Mouse (Mus musculus): ENCODE measurements around the gene Celf6. TPM values are rescaled to one million over a fixed set of nuclear protein-coding genes. Genes with fewer than 3 reads are reported as not detected.

Gene Celf6
- polyA plus RNA-seq, 1 experiment from 2014 or later = 0.07 TPM

DNA sequence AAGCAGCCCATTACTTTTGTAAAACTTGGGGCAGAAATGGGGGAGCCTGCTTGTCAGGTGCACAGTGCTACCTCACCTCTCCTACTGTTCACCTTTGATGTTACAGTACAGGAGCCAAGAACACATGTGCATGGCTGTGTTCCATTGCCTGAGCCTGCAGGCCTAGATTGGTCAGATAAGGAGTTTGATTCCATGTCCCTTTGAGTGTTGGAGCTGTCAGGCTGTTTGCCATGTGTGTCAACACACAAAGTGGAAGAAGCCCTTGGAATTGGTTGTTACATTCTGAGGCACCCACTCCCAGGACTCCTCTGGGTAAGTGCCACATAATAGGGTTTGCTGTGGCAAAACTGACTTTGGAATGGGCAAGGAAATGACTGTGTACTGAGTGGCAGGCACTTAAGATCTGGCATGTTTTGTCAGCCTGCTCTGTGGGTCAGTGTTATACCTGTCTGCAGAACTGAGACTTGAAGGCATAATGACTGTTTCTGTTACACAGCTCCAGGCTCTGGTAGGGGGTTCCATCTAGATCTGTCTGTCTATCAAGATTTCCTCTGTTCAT is 34.9 kb upstream of the Celf6 start:
- Histone ChIP-seq H3K4me1 (ENCODE audit: control insufficient read depth, insufficient read depth, low read length) (peaks cover 7% of the 10 kb centered on the region), H3K4me3 (ENCODE audit: low read depth, low read length) (no peak overlapping the region), H3K4me2 (no peak overlapping the region), H3K36me3 (ENCODE audit: control insufficient read depth, insufficient read depth, low read length) (no peaks in the 10 kb centered on the region), H3K9ac (ENCODE audit: low read depth, low read length) (no peak overlapping the region), H3K9me3 (replicated peaks; ENCODE audit: control insufficient read depth, low read length) (no peaks in the 10 kb centered on the region), H3K27me3 (ENCODE audit: control insufficient read depth, insufficient read depth, low read length) (no peaks in the 10 kb centered on the region), H3K27ac (ENCODE audit: low read depth, low read length) (no peak overlapping the region)
- no peak for ATAC-seq (replicated peaks; ENCODE audit: insufficient number of reproducible peaks, low FRiP score, low TSS enrichment)

DNA sequence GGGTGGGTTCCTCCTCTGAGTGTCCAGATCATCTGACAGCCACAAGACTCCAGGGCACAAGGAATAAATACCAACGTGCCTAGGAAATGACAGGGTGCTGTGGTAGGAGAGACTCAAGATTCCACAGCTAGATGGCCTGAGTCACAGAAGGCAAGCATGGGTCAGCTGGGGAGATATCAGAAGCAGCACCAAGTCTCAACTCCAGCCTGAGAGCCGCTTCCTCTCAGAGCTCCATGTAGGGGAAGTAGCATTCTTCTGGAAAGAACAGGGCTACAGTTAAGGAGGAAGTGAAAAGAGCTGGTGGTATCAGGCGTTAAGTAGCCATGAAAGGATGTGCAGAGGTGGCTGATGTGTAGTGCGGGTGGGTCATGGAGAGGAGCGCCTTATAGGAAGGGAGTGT is 33.0 kb upstream of the Celf6 start:
- no peak overlapping the region for H3K9ac ChIP-seq (ENCODE audit: low read depth, low read length)
- H3K4me1 ChIP-seq (ENCODE audit: control insufficient read depth, insufficient read depth, low read length) = peaks cover 7% of the 10 kb centered on the region
- 55% methylated on average over 5 of the region's 5 CpGs for WGBS (ENCODE audit: insufficient replicate concordance)
- H3K27ac ChIP-seq (ENCODE audit: low read depth, low read length) = no peak overlapping the region
- H3K27me3 ChIP-seq (ENCODE audit: control insufficient read depth, insufficient read depth, low read length) = no peaks in the 10 kb centered on the region
- H3K4me2 ChIP-seq = no peak overlapping the region
- H3K4me3 ChIP-seq (ENCODE audit: low read depth, low read length) = no peak overlapping the region
- no peak for ATAC-seq (replicated peaks; ENCODE audit: insufficient number of reproducible peaks, low FRiP score, low TSS enrichment)
- no peaks in the 10 kb centered on the region for H3K36me3 ChIP-seq (ENCODE audit: control insufficient read depth, insufficient read depth, low read length)
- no peaks in the 10 kb centered on the region for H3K9me3 ChIP-seq (replicated peaks; ENCODE audit: control insufficient read depth, low read length)

DNA sequence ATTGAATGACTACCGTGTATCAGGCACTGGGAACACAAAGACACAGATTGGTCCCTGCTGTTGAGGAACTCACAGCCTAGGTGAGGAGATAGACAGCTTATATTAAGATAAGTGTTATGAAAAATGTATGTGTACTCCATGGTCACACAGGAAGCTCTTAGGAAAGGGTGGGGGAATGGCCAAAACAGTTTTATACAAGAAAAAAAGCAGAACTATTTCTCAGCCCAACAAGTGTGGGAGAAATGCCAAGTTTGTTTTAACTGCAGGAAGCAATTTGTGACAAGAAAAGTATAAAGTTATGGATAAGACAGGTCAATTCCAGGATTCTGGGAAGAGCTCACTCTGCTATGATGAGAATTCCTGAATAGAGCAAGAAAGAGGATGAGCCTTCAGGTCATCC is 29.8 kb upstream of the Celf6 start:
- Histone ChIP-seq H3K9me3 (replicated peaks; ENCODE audit: control insufficient read depth, low read length) (no peaks in the 10 kb centered on the region), H3K27me3 (ENCODE audit: control insufficient read depth, insufficient read depth, low read length) (no peaks in the 10 kb centered on the region), H3K4me2 (no peak overlapping the region), H3K4me1 (ENCODE audit: control insufficient read depth, insufficient read depth, low read length) (0 out of 2 replicates have a peak, but pooled peaks cover 11% of the 10 kb centered on the region), H3K4me3 (ENCODE audit: low read depth, low read length) (no peak overlapping the region), H3K27ac (ENCODE audit: low read depth, low read length) (no peak overlapping the region), H3K9ac (ENCODE audit: low read depth, low read length) (no peak overlapping the region), H3K36me3 (ENCODE audit: control insufficient read depth, insufficient read depth, low read length) (no peaks in the 10 kb centered on the region)
- no peak for ATAC-seq (replicated peaks; ENCODE audit: insufficient number of reproducible peaks, low FRiP score, low TSS enrichment)
- 80% methylated on average over 1 of the region's 1 CpGs for WGBS (ENCODE audit: insufficient replicate concordance)

DNA sequence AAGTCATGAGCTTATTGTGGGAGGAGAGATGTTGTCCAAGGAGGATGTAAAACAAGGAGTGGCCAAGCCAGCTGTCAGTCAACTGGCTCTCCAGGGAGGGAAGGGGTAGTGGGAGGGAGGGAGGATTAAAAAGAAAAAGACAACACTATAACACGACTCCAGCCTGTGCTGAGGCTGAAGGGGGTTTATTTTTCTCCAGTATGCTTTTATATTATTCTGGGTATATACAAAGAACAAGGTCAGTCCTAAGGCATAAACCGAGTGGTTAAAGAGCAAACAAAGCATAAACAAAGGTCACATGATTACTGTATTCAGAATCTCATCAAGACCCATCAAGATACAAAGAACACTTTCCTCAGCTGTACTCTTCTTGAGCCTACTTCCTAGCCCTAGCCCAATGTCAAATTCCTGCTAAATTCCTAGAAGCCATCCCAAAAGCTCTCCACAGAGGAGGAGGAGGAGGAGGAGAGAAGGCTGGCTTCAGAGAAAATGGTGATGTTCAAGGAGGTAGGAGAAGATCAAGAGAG is 28.7 kb upstream of the Celf6 start:
- Histone ChIP-seq H3K9ac (ENCODE audit: low read depth, low read length) (no peak overlapping the region), H3K4me1 (ENCODE audit: control insufficient read depth, insufficient read depth, low read length) (0 out of 2 replicates have a peak, but pooled peaks cover 11% of the 10 kb centered on the region), H3K4me2 (no peak overlapping the region), H3K36me3 (ENCODE audit: control insufficient read depth, insufficient read depth, low read length) (no peaks in the 10 kb centered on the region), H3K27ac (ENCODE audit: low read depth, low read length) (no peak overlapping the region), H3K4me3 (ENCODE audit: low read depth, low read length) (no peak overlapping the region), H3K9me3 (replicated peaks; ENCODE audit: control insufficient read depth, low read length) (no peaks in the 10 kb centered on the region), H3K27me3 (ENCODE audit: control insufficient read depth, insufficient read depth, low read length) (no peaks in the 10 kb centered on the region)
- ATAC-seq (replicated peaks; ENCODE audit: insufficient number of reproducible peaks, low FRiP score, low TSS enrichment) = no peak
- 61% methylated on average over 2 of the region's 2 CpGs for WGBS (ENCODE audit: insufficient replicate concordance)

DNA sequence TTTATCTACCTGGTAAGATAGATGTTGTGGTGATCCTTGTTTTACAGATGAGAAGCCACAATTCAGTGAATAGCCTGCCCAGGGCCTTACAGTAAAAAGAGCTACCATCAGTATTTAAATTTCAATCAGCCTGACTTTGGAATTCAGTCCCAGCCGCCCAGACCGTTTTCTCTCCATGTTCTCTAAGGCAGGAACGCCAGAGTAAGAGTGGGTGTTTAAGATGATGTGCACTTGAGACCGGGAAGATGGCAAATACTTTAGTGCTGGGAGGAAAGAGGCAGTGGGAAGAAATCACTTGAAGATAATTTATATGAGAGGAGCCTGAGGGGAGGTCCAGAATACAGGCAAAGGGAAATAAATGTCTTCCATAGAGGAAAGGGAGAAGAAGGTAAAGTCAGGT is 27.6 kb upstream of the Celf6 start:
- Histone ChIP-seq H3K36me3 (ENCODE audit: control insufficient read depth, insufficient read depth, low read length) (no peaks in the 10 kb centered on the region), H3K27ac (ENCODE audit: low read depth, low read length) (no peak overlapping the region), H3K27me3 (ENCODE audit: control insufficient read depth, insufficient read depth, low read length) (no peaks in the 10 kb centered on the region), H3K9ac (ENCODE audit: low read depth, low read length) (no peak overlapping the region), H3K9me3 (replicated peaks; ENCODE audit: control insufficient read depth, low read length) (no peaks in the 10 kb centered on the region), H3K4me2 (no peak overlapping the region), H3K4me1 (ENCODE audit: control insufficient read depth, insufficient read depth, low read length) (0 out of 2 replicates have a peak, but pooled peaks cover 11% of the 10 kb centered on the region), H3K4me3 (ENCODE audit: low read depth, low read length) (no peak overlapping the region)
- ATAC-seq (replicated peaks; ENCODE audit: insufficient number of reproducible peaks, low FRiP score, low TSS enrichment) = no peak
- 78% methylated on average over 4 of the region's 4 CpGs for WGBS (ENCODE audit: insufficient replicate concordance)

DNA sequence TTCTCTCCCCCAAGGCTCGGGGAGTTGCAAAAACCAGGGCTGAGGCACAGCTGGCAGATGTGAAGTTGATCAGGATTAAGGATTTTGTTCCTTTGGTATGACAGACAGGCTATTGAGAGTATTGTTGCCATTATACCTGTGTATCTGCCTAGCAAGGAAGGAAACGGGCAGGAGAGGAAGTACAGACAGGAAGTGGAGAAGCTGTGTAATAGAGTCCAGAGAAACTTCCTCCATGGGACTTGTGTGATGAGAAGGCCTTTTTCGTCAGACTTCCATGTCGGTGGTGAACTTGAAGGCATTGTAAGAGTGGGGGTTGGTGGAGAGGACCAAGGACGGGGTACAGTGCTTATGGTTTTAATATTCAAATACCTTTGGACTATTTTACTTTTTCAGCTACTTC is 26.7 kb upstream of the Celf6 start:
- no peaks in the 10 kb centered on the region for H3K36me3 ChIP-seq (ENCODE audit: control insufficient read depth, insufficient read depth, low read length)
- H3K27ac ChIP-seq (ENCODE audit: low read depth, low read length) = no peak overlapping the region
- no peaks in the 10 kb centered on the region for H3K27me3 ChIP-seq (ENCODE audit: control insufficient read depth, insufficient read depth, low read length)
- no peak overlapping the region for H3K4me3 ChIP-seq (ENCODE audit: low read depth, low read length)
- 0 out of 2 replicates have a peak, but pooled peaks cover 11% of the 10 kb centered on the region for H3K4me1 ChIP-seq (ENCODE audit: control insufficient read depth, insufficient read depth, low read length)
- 64% methylated on average over 5 of the region's 5 CpGs for WGBS (ENCODE audit: insufficient replicate concordance)
- H3K9ac ChIP-seq (ENCODE audit: low read depth, low read length) = no peak overlapping the region
- no peaks in the 10 kb centered on the region for H3K9me3 ChIP-seq (replicated peaks; ENCODE audit: control insufficient read depth, low read length)
- no peak overlapping the region for H3K4me2 ChIP-seq
- ATAC-seq (replicated peaks; ENCODE audit: insufficient number of reproducible peaks, low FRiP score, low TSS enrichment) = no peak

DNA sequence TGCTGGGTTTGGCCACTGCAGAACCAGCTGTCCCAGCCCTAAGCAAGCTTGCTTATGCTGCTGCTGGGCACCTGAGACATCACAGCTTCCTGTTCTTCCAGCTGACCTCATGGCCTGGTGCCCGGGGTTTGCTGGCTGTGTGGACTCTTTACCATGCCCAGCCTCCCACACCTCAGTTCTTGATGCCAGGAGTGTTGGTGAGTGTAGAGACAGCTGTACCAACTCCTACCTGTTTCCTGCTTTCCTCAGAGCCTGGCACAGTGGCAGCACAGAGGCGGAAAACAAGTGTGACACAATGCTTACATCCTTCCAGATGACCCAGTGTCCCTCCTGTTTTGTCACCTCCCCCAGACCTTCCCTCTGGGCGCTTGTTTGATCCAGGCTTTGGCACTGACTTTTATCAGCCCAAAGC is 26.1 kb upstream of the Celf6 start:
- ATAC-seq (replicated peaks; ENCODE audit: insufficient number of reproducible peaks, low FRiP score, low TSS enrichment) = peak; percentile 26; the same call in 1 of the 2 replicates
- Histone ChIP-seq H3K9me3 (replicated peaks; ENCODE audit: control insufficient read depth, low read length) (no peaks in the 10 kb centered on the region), H3K36me3 (ENCODE audit: control insufficient read depth, insufficient read depth, low read length) (no peaks in the 10 kb centered on the region), H3K4me3 (ENCODE audit: low read depth, low read length) (no peak overlapping the region), H3K9ac (ENCODE audit: low read depth, low read length) (no peak overlapping the region), H3K4me2 (no peak overlapping the region), H3K27ac (ENCODE audit: low read depth, low read length) (no peak overlapping the region), H3K4me1 (ENCODE audit: control insufficient read depth, insufficient read depth, low read length) (0 out of 2 replicates have a peak, but pooled peaks cover 11% of the 10 kb centered on the region), H3K27me3 (ENCODE audit: control insufficient read depth, insufficient read depth, low read length) (no peaks in the 10 kb centered on the region)
- WGBS (ENCODE audit: insufficient replicate concordance) = 49% methylated on average over 3 of the region's 3 CpGs

DNA sequence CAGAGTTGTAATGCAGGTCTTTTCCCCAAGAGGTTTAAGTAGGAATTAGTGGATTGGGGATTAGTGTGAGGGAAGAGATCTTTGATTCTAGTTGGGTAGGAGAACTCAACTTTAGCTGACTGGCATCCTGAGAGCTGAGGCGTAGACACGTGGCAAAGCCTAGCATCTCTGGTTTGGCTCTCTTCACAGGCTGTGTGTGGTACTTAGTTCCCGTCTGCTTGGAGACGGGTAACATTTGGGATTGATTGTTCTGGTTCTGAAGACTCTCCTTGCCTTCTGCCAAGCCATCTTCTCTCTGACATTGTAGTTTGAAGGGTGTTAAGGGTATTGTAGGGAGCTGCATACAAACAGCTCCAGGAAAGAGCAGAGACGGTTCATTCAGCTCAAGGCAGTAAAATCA is 25.1 kb upstream of the Celf6 start:
- H3K4me1 ChIP-seq (ENCODE audit: control insufficient read depth, insufficient read depth, low read length) = 0 out of 2 replicates have a peak, but pooled peaks cover 11% of the 10 kb centered on the region
- H3K27ac ChIP-seq (ENCODE audit: low read depth, low read length) = no peak overlapping the region
- no peak overlapping the region for H3K4me2 ChIP-seq
- H3K9me3 ChIP-seq (replicated peaks; ENCODE audit: control insufficient read depth, low read length) = no peaks in the 10 kb centered on the region
- no peaks in the 10 kb centered on the region for H3K27me3 ChIP-seq (ENCODE audit: control insufficient read depth, insufficient read depth, low read length)
- WGBS (ENCODE audit: insufficient replicate concordance) = 73% methylated on average over 5 of the region's 5 CpGs
- no peak overlapping the region for H3K4me3 ChIP-seq (ENCODE audit: low read depth, low read length)
- no peak for ATAC-seq (replicated peaks; ENCODE audit: insufficient number of reproducible peaks, low FRiP score, low TSS enrichment)
- no peaks in the 10 kb centered on the region for H3K36me3 ChIP-seq (ENCODE audit: control insufficient read depth, insufficient read depth, low read length)
- no peak overlapping the region for H3K9ac ChIP-seq (ENCODE audit: low read depth, low read length)

DNA sequence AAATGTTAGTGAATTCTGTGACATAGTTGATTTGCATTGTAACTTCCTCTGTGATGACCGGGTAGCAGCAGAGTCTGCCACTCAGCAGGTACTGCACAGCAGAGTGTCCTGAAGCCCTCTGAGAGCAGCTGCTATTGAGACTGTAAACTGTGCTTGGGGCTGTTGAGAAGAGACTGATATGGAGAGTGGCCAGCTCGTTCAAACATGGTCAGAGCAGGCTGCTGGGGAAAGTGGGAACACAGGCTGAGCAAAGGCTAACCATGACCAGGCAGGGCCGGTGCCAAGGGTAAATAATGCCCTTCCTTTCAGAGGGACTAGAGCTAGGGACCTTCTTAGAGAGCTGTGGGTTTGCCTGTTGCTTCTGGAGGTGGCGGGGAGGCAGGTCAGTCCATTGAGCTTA is 24.0 kb upstream of the Celf6 start:
- Histone ChIP-seq H3K9me3 (replicated peaks; ENCODE audit: control insufficient read depth, low read length) (no peaks in the 10 kb centered on the region), H3K9ac (ENCODE audit: low read depth, low read length) (no peak overlapping the region), H3K4me3 (ENCODE audit: low read depth, low read length) (no peak overlapping the region), H3K36me3 (ENCODE audit: control insufficient read depth, insufficient read depth, low read length) (no peaks in the 10 kb centered on the region), H3K27me3 (ENCODE audit: control insufficient read depth, insufficient read depth, low read length) (no peaks in the 10 kb centered on the region), H3K4me1 (ENCODE audit: control insufficient read depth, insufficient read depth, low read length) (0 out of 2 replicates have a peak, but pooled peaks cover 11% of the 10 kb centered on the region), H3K4me2 (no peak overlapping the region), H3K27ac (ENCODE audit: low read depth, low read length) (no peak overlapping the region)
- WGBS (ENCODE audit: insufficient replicate concordance) = 58% methylated on average over 4 of the region's 4 CpGs
- no peak for ATAC-seq (replicated peaks; ENCODE audit: insufficient number of reproducible peaks, low FRiP score, low TSS enrichment)
